Mouse (Mus musculus): ENCODE results near the gene Art2b.
A peak's percentile ranks its signal among the peaks of the same experiment; 100 is the strongest.
"Not testable (repeated sequence)": the region's sequence is repeated elsewhere in the genome, so short reads cannot be mapped to it uniquely, and the experiment has no call there.

The Art2b gene

DNA sequence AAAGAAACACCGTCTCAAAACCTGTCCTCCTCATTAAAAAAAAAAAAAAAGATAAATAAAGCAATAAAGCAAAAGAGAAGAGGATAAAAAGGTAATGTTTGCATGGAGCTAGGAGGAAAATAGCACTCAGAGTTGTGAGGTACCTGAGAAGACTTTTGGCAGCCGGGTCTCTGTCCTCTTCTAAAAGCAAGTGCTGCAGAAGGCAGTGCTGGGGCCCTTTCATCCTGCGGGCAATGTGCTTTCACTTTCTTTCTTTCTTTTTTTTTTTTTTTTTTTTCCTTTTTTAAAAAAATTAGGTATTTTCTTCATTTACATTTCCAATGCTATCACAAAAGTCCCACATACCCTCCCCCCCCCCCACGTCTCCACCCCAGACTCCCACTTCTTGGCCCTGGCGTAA, at the start of gene Art2b:
Gene Art2b (minus strand): TSS at position 193 of the 400 bp plus-strand sequence.
- DNase-seq (ENCODE audit: low spot score in 2 of 2) = no peak

DNA sequence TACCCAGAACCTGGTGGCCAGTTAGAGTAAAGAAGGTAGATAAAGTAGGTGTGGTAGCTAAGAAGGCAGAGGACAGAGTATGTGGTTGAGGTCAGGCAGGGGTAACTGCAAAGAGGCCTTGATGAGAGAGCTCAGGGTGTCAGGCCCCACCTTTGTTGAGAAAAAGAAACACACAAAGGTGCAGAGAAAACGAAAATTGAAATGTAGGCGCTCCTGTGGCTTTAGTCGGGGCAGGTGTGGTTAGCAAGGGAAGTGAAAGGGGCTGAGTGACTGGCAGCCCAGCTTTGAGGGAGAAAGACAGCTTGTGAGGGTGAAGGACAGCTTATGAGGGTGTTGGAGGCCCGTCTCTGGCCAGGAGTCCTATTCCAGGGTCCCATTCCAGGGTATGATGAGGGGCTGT, 49.1 kb upstream of the Art2b start:
- no peak for DNase-seq (ENCODE audit: low spot score in 2 of 2)

DNA sequence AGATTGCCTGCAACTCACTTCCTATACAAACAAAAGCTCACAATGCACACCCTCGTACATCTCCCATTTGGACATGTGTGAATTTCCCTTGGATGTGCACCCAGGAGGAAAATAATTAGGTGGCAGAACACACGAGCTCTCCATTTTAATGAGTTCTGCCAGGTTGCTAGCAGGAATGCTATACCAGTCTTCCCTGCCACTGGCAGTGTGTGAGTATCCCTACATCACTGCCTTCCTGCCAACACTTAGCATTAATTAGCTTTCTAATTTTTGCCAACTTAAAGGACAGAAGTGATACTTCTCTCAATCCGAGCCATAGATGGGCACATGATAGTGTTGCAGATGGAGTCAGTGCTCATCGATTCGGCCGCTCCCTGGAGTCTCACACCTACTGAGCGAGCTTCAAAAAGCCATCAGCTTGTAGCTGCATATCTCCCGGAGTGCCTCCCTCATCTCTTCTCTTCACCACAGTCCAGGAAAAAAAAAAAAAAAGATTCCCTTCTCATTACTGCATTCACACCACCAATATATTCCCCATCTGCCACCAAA, 48.3 kb upstream of the Art2b start:
- DNase-seq (ENCODE audit: low spot score in 2 of 2) = no peak

DNA sequence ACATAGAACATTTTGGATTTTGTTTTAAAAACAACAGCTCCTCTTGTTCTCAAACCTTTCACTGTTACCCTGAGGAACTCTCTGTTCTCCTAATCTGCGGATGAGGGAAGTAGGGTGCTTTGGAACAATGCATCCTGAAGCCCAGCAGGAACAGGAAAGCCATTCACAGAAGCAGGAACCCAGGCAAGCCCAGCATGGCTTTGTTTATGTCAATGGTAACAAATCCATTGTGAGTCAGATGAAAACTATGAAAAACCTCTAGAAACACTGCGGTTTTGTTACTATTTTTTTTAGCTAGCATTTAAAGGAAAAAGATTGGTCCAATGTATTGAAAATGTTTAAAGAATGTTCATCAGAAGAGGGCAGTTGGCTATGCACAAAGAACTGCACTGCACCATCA, 43.1 kb upstream of the Art2b start:
- no peak for DNase-seq (ENCODE audit: low spot score in 2 of 2)

DNA sequence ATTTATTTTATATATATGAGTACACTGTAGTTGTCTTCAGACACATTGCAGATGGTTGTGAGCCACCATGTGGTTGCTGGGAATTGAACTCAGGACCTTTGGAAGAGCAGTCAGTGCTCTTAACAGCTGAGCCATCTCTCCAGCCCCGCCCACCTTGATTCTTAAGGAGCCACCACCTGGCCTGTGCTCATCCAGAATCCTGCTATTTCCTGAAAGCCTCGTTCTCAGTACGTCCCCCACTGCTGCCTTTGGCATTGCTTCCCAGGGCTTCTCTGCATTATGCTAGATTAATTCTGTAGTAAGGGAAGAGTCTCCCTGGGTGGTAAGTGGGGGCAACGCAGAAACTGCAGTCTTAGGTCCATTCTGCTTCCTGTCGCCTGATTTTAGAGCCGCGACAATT, 41.8 kb upstream of the Art2b start:
- not testable (repeated sequence) for DNase-seq (ENCODE audit: low spot score in 2 of 2)

DNA sequence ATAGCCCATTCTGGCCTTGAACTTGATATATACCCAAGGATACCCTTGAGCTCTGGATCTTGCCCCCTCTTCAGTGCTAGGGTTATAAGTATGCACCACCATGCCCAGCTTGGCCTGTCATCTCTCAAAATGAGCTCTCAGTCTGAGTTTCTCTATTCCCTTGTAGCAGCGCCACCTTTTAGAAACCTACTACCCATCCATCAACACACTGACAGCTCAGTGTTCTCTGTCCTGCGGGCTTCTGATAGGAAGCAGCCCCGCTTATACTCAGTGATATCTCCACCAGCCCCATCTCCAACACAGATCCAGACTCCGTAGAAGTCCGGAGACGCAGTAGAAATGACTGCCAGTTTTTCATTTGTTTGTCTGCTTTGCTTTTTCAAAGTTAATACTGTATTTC, 38.9 kb upstream of the Art2b start:
- DNase-seq (ENCODE audit: low spot score in 2 of 2) = no peak

DNA sequence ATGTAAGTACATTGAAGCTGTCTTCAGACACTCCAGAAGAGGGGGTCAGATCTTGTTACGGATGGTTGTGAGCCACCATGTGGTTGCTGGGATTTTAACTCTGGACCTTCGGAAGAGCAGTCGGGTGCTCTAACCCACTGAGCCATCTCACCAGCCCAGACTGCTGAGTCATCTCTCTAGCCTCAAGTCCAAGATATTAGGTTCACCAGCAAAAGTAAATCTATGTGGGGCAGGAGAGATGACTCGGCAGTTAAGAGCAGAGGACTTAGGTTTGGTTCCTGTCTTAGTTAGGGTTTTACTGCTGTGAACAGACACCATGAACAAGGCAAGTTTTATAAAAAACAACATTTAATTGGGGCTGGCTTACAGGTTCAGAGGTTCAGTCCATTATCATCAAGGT, 36.5 kb upstream of the Art2b start:
- not testable (repeated sequence) for DNase-seq (ENCODE audit: low spot score in 2 of 2)

DNA sequence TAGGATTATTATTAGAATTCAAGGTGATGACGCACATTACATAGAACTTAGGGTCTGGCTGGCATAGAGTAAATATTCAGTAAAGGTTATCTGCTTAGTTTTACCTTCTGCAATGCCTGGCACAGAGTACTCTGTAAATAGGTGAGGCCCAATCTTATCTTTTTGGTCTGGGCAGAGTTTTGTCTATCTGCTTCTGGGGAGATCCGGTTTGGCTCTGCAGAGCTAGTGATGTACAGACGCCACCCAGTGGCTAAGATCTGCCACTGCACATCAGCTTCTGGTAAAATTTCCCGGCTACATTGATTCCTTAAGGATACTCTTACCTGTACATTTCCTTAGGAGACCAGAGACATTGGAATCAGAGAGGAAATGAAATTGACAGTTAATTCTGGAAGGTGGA, 35.0 kb upstream of the Art2b start:
- DNase-seq (ENCODE audit: low spot score in 2 of 2) = peak in 1 of 2 experiments; percentile 39

DNA sequence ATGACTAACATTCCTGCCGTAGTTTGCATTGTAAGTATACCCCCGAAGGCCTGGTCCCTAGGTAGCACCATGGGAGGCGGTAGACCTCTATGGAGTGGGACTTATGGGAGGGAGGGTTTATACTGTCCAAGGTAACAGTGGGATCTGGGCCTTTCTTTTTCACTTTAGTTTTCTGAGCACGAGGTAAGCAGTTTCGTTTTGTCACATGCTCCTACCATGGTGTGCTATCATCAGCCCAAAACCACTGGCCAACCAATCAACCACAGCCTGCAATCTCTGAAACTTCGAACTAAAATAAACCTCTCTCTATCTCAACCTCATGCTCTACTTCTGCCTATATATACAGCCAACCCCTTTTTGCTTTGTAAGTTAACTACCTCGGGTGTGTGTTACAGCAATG, 32.9 kb upstream of the Art2b start:
- DNase-seq (ENCODE audit: low spot score in 2 of 2) = no peak

DNA sequence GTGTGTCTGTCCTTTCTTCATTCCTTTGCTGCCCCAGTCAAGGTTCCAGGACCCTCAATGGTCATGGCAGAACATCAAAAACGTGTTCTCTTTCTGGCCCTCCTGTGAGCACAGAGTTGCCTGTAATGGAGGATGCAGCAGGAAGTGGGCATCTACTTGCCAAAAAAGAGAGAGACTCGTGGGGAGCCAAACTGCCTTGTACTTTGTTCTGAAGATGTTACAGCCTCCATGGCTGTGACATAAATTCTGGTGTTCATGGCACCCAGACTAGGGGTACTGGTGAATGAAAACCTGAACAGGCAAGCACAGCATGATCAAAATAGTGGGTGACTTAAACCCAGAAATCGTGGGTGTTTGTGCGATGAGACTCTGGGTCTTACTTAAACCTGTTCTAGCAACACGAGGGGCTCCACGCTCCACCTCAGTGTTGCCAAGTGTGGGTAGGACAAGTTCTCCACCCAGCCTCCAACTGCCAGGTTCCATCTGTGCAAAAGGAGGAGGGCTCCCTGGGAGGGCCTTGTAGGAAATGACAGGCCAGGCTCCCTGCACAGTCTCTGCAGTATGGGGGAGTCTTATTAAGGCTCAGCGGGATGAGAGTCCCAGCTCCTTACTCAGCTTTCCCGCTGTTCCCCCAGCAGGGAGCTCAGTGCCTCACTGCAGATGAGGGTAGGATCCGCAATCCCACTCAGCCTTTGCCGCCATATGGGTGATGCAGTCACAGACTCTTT, 32.2 kb upstream of the Art2b start:
- no peak for DNase-seq (ENCODE audit: low spot score in 2 of 2)

DNA sequence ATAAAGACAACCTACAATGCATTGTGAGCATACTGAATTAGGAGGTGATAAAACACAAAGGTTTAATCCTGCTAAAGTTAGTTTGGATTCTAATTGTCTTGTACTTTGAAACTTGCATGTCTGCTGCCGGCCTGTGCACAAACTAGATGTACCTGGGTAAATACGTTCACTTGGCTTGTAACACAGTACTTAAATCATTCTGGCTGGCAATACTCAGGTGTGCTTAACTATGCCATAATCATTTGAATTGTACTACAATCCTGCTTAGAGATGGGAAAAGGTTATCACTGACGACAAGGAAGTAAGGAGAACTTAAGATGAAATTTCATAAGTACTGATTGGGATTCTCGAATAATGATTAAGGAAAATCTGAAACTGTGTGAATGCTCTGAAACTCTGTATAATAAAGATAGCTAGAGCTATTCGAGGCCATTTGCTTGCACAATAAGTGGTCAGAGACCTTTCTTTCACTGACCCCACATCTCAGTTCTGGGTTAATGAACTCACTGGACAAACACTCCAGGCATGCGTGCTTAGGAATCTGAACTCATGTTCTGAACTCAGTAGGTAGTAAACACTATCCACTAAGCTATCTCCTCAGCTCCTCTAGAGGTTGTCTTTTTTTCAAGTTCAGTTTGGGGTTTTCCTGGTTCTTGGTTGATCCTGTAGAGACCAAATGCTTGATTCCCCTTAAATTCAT, 30.9 kb upstream of the Art2b start:
- no peak for DNase-seq (ENCODE audit: low spot score in 2 of 2)

DNA sequence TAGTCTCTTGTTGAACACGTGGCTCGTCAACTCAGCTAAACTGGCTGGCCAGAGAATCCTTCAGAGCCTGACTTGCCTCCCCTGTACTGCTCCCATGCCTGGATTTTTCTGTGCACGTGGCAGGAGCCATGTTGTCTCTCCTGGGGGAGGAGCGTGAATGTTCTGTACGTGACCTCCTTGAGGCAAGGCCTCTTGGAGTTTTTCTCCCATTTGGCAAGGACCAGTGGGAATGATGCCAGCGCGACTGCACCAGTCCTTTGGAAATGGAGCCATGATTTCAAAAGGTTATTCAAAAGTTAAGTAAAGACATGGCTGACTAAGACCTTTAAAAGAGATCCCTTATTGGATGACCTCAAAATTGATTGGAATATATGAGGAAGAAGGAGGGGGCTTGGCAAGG, 30.0 kb upstream of the Art2b start:
- DNase-seq (ENCODE audit: low spot score in 2 of 2) = no peak

DNA sequence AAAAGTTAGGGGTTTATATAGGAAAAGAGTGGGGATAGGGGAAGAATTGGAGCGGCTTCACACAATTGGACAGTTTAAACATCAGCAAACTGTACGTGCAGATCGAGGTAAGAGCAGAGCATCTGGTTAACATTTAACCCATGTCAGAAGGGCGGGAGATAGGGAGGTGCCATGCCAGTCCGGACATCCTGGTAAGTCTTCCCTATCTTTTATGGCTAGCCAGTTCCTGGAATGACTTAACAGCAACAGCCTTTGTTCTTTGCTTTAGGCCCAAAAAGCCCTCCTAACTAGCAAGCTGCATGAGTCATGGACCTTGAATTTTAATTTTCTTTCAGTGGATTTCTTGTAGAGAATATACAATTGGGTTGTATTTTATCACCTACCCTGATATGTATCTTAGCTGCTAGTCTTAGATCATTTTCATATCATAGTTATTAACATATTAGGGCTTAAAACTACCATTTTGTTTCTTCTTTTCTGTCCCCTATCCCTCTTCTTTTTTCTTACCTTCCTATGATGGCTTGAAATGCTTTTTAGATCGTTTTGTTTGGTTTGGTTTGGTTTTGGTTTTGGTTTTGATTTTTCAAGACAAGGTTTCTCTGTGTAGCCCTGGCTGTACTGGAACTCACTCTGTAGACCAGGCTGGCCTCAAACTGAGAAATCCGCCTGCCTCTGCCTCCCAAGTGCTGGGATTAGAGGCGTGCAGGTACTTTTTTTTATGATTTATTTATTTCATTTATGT, 27.6 kb upstream of the Art2b start:
- not testable (repeated sequence) for DNase-seq (ENCODE audit: low spot score in 2 of 2)

DNA sequence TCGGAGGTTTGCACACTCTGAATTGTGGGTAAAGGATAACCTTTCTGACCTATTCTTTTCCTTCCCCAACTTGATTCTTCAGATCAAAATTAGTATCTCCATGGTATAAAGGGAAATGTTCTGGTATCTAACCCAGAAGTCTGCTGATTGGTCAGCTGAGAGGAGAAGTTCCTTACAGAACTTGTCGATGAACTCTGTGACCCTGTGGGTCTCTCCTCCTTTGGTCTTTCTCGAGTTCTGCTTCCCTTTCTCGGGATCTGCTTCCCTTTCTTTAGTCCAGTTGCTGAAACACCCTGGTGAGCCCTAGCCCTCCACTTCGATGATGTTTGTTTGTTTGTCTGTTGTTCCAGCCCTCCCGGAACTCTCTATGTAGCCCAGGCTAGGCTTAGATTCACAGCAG, 22.4 kb upstream of the Art2b start:
- DNase-seq (ENCODE audit: low spot score in 2 of 2) = no peak

DNA sequence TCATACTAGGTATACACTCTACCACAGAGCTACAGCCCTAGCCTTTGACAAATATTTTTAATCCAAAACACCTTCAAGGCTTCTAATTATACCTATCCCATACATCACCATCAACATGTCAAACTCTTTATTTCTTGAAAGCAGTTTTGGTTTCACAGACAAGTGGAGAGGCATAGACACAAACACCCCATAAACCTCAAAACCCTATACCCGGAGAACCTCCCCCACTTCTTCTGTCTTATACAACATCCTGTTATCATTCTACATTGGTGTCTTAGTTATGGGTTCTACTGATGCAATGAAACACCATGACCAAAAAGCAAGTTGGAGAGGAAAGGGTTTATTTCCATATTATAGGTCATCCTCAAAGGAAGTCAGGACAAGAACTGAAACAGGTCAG, 15.0 kb upstream of the Art2b start:
- DNase-seq (ENCODE audit: low spot score in 2 of 2) = no peak

DNA sequence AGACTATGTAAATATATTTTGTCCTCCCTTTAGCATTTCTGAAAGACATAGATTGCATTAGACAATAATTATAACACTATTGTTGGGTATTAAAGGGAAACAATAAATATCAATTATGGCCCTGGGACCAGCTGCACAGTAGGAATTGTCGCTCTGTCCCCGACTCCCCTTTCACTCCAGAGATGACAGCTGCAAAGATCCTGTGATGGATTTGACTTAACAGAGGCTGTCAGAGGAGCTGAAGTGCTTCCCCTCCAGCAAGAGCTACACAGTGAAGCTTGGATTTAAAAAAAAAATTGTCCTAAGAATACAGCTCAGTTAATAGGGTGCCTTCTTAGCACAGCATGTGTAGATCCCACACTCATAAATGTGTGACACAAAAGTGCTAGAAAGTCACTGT, 13.1 kb upstream of the Art2b start:
- no peak for DNase-seq (ENCODE audit: low spot score in 2 of 2)

DNA sequence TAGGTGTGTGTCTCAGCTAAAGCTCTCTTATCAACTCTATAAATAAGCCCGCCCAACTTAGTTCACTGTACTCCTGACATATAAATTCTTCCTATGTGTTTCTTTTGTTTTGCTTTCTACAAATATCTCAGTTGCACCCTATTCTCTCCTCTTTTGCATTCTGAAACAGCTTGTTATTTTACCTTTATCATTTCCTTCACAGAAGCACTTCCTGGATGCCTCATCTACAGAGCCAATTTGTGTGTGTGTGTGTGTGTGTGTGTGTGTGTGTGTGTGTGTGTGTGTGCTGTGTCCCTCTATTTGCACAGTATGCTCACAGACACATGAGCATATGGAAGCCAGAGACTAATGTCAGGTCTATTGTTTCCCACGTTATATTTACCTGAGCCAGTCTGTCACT, 9.6 kb upstream of the Art2b start:
- no peak for DNase-seq (ENCODE audit: low spot score in 2 of 2)

DNA sequence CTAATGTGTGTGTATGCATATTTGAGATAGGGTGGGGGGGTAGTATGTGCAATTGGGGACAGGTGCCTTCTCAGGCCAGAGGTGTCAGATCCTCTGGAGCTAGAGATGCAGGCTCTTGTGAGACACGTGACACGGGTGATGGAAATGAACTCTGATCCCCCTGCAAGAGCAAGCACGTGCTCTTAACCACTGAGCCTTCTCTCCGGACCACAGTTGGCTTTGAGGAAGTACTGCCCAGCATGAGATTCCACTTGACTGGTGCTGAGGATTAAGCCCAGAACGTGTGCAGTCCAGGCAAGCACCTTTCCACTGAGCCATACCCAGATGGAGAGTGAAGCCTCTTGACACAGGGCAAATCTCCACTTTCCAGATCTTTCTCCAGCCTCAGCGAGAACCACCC, 1.1 kb downstream of the Art2b start:
- not testable (repeated sequence) for DNase-seq (ENCODE audit: low spot score in 2 of 2)

DNA sequence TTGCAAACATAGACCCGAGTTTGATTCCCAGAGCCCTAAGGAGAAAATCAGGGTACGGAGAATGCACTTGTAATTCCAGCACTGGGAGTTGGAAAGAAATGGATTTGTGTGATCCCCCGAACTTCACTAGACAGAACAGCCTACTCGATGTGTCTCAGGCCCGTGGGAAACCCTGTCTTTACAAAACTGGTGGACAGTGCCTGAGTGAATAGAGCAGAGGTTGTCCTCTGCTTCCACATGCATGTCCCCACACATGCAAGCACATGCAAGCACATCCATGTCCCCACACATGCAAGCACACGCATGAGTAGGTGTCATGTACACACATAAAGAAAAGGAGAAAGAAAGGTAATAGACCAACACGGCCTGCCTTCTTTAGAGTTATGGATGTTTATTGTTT, 3.4 kb downstream of the Art2b start:
- no peak for DNase-seq (ENCODE audit: low spot score in 2 of 2)

DNA sequence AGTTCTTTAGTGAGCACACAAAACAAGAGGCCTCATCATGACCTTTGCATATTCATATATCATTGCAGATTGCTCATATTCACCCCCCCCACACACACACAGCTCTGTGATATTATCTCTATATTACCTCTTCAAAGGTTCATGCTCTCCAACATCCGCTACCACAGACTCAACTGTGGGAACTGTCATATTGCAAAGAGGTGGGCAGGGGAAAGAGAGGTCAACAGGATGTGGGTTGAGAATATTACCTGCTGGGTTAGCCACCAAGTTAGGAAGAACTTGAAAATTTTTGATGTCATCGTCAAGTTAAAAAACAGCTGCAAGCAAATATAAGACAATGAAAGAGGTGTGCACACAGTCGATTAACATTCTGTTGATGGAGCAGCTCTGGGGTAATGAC, 4.5 kb downstream of the Art2b start:
- DNase-seq (ENCODE audit: low spot score in 2 of 2) = not testable (repeated sequence)

DNA sequence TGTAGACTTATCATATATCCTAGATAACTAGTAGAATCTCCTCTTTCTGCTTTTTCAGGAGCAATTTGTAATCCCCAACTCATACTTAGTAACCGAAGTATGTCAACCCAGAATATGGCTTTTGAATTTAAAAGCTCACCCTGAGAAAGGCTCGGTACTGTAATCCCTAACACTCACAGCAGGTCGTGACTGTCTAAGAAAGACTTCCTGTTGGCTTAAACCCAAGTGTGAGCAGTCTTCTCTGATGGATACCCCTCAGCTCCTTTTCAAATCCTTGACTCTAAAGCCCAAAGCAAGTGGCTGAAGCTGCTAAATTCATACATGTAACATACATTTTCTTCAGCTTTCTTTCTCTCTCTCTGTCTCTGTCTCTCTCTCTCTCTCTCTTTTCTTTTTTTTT, 11.0 kb downstream of the Art2b start:
- no peak for DNase-seq (ENCODE audit: low spot score in 2 of 2)

DNA sequence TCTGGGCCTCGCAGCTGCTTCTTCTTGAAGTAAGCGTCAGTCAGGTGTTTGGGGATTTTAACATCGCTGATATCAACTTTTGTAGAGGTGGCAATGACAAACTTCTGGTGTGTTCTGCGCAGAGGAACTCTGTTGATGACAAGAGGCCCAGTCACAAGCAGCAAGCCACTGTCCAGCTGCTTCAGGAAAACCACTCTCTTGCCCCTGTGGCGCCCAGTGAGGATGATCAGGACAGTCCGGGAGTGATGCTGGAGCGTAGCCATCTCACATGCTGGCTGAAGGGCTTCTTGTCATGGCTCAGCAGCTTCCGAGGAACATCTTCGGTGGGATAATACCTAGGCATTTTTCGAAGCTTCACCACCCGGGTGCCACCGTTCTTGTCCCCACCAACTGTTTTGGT, 11.8 kb downstream of the Art2b start:
- not testable (repeated sequence) for DNase-seq (ENCODE audit: low spot score in 2 of 2)

DNA sequence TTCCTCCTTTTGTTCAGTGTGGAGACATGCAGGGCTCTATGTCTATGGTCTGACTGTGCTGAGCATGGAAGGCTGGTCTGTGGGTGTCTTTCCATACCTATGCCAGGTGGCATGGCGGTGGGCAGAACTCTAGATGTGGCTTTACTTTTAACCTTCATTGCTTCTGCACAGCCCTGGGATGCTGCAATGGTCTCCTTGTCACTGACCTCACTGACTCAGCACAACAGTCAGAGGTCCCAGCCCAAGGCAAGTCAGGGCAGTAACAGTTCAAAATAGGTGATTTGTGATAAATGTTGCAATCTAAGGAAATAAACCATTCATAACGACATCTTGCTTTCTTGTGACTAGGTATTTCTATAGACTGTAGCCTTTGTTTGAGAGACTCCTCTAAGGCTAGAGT, 21.3 kb downstream of the Art2b start:
- no peak for DNase-seq (ENCODE audit: low spot score in 2 of 2)
